Mouse (Mus musculus): ENCODE results near the gene Gstt3.
A peak's percentile ranks its signal among the peaks of the same experiment; 100 is the strongest.

Gstt3 gene

GRCm38 (mm10) chr10:75780769-75781578, at the start of gene Gstt3, which contains the start of gene Gm20441:
TSS of gene Gstt3 (minus strand) at chr10:75781414.
TSS of gene Gm20441 (minus strand) at chr10:75780954.
- peak; percentile 84 for DNase-seq (ENCODE audit: low read depth, low spot score)

GRCm38 (mm10) chr10:75830275-75830670, 49.1 kb upstream of the Gstt3 start:
- no peak for DNase-seq (ENCODE audit: low read depth, low spot score)

- peak; percentile 66 for DNase-seq (ENCODE audit: low read depth, low spot score)
Observed at GRCm38 (mm10) chr10:75829529-75830274, 48.5 kb upstream of the Gstt3 start.

- DNase-seq (ENCODE audit: low read depth, low spot score) = peak; percentile 51
Observed at GRCm38 (mm10) chr10:75828500-75828931, 47.3 kb upstream of the Gstt3 start.

- DNase-seq (ENCODE audit: low read depth, low spot score) = peak; percentile 13
Observed at GRCm38 (mm10) chr10:75827668-75828360, 46.6 kb upstream of the Gstt3 start.

- peak; percentile 94 for DNase-seq (ENCODE audit: low read depth, low spot score)
Observed at GRCm38 (mm10) chr10:75824530-75824929, 43.3 kb upstream of the Gstt3 start.

- no peak for DNase-seq (ENCODE audit: low read depth, low spot score)
Observed at GRCm38 (mm10) chr10:75823782-75824181, 42.6 kb upstream of the Gstt3 start.

GRCm38 (mm10) chr10:75822443-75822842, 41.2 kb upstream of the Gstt3 start, which contains the start of gene Gstt4:
TSS of gene Gstt4 (minus strand) at chr10:75822543.
- no peak for DNase-seq (ENCODE audit: low read depth, low spot score)

GRCm38 (mm10) chr10:75819882-75820281, 38.7 kb upstream of the Gstt3 start:
- peak; percentile 88 for DNase-seq (ENCODE audit: low read depth, low spot score)

- DNase-seq (ENCODE audit: low read depth, low spot score) = peak; percentile 14
Observed at GRCm38 (mm10) chr10:75818641-75819040, 37.4 kb upstream of the Gstt3 start.

- DNase-seq (ENCODE audit: low read depth, low spot score) = no peak
Observed at GRCm38 (mm10) chr10:75804217-75804616, 23.0 kb upstream of the Gstt3 start.

- DNase-seq (ENCODE audit: low read depth, low spot score) = no peak
Observed at GRCm38 (mm10) chr10:75798176-75798696, 17.0 kb upstream of the Gstt3 start, which contains the start of gene Gstt1. TSS of gene Gstt1 (minus strand) at chr10:75798584.

- DNase-seq (ENCODE audit: low read depth, low spot score) = no peak
Observed at GRCm38 (mm10) chr10:75797619-75798175, 16.5 kb upstream of the Gstt3 start.

- no peak for DNase-seq (ENCODE audit: low read depth, low spot score)
Observed at GRCm38 (mm10) chr10:75796731-75797516, 15.7 kb upstream of the Gstt3 start.

GRCm38 (mm10) chr10:75794880-75795279, 13.7 kb upstream of the Gstt3 start:
- no peak for DNase-seq (ENCODE audit: low read depth, low spot score)

- DNase-seq (ENCODE audit: low read depth, low spot score) = peak; percentile 72
Observed at GRCm38 (mm10) chr10:75790773-75791172, 9.6 kb upstream of the Gstt3 start.

- DNase-seq (ENCODE audit: low read depth, low spot score) = no peak
Observed at GRCm38 (mm10) chr10:75789841-75790240, 8.6 kb upstream of the Gstt3 start.

- DNase-seq (ENCODE audit: low read depth, low spot score) = no peak
Observed at GRCm38 (mm10) chr10:75789081-75789735, 8.0 kb upstream of the Gstt3 start.

- DNase-seq (ENCODE audit: low read depth, low spot score) = no peak
Observed at GRCm38 (mm10) chr10:75788277-75788676, 7.1 kb upstream of the Gstt3 start.

GRCm38 (mm10) chr10:75785442-75785841, 4.2 kb upstream of the Gstt3 start:
- no peak for DNase-seq (ENCODE audit: low read depth, low spot score)

All from A20 (cell line).